Mouse (Mus musculus) embryonic facial prominence, embryonic 10.5 days (tissue): Measurements from ENCODE around the gene Ly6c1. TPM values are rescaled to one million over a fixed set of nuclear protein-coding genes. Genes with fewer than 3 reads are reported as not detected.
A peak's percentile ranks its signal among the peaks of the same experiment; 100 is the strongest.
"Not testable (repeated sequence)": the region's sequence is repeated elsewhere in the genome, so short reads cannot be mapped to it uniquely, and the experiment has no call there.

Source experiments
- DNase-seq: peaks from one replicate; pipeline ENCODE4 v3.0.0-alpha.2; 2017; ENCODE audit warnings: low spot score
- H3K27ac ChIP-seq: fragments of 300-500 bp; sonication (generic); replicated peaks from 2 replicates; pipeline ENCODE4 v1.5.1; 2016; ENCODE audit warnings: mild to moderate bottlenecking
- H3K27me3 ChIP-seq: fragments of 300-500 bp; sonication (generic); replicated peaks from 2 replicates; pipeline ENCODE4 v1.6.1; 2016; ENCODE audit warnings: low read depth, mild to moderate bottlenecking; ENCODE audit not compliant: poor library complexity, severe bottlenecking
- H3K36me3 ChIP-seq: fragments of 300-500 bp; sonication (generic); replicated peaks from 2 replicates; pipeline ENCODE4 v1.6.1; 2016; ENCODE audit warnings: mild to moderate bottlenecking, moderate library complexity
- H3K4me1 ChIP-seq: fragments of 300-500 bp; sonication (generic); 2 replicates; pipeline ENCODE4 v1.6.1; 2016
- H3K4me3 ChIP-seq: fragments of 300-500 bp; sonication (generic); 2 replicates; pipeline ENCODE4 v1.5.1; 2016; ENCODE audit warnings: mild to moderate bottlenecking, moderate library complexity
- H3K9me3 ChIP-seq: fragments of 300-500 bp; sonication (generic); 2 replicates; pipeline ENCODE4 v1.6.1; 2016; ENCODE audit warnings: mild to moderate bottlenecking
- WGBS: fragments of 180-500 bp; shearing (Covaris S2); methylation state at CpG from one replicate; pipeline ENCODE4 v1.1.7; 2016; 5-methylcytosine and 5-hydroxymethylcytosine counted together
- polyA plus RNA-seq: library from polyadenylated mRNA; unstranded; fragments of >200 nt; fragmentation: Nextera tagmentation; extraction: Ambion mirVana; gene quantifications from 2 replicates; pipeline ENCODE4 v1.2.1, GENCODE M21; 2016

The Ly6c1 gene
- polyA plus RNA-seq = 0.60 and 0.72 TPM in 2 replicates

DNA sequence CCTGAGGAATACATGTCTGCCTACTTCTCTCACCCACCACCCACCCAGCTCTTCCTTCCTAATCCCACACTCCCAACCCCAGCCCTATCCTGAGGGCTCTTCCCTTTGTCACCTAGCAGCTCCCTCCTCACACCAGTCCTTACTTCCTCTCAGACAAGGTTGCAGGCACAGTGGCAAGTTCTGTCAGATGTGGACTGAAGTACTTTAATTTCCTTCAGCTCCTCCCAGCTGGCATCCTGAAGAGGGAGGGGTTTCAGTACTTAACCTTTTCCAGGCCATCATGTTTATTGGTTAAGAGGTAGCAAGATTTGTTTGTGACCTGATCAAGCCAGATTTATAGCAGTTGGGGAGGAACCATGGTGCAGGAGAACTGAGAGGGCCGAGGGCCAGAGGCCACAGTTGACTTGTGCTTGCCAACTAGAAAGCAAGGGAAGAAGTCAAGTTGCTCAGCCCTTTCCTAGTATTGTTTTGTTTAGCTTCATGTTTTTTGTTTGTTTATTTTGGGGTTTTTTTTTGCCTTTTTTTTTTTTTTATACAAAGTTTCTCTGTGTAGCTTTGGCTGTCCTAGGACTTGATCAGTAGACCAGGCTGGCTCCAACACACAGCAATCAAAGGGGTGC is at the start of gene Ly6c1:
TSS of gene Ly6c1 (minus strand) at position 189 of the 620 bp plus-strand sequence.
- H3K4me3 ChIP-seq, H3K36me3 ChIP-seq, H3K4me1 ChIP-seq, H3K27me3 ChIP-seq, DNase-seq, H3K9me3 ChIP-seq, H3K27ac ChIP-seq: not testable (repeated sequence)
- WGBS = 75% methylated on average over 1 of the region's 1 CpGs

DNA sequence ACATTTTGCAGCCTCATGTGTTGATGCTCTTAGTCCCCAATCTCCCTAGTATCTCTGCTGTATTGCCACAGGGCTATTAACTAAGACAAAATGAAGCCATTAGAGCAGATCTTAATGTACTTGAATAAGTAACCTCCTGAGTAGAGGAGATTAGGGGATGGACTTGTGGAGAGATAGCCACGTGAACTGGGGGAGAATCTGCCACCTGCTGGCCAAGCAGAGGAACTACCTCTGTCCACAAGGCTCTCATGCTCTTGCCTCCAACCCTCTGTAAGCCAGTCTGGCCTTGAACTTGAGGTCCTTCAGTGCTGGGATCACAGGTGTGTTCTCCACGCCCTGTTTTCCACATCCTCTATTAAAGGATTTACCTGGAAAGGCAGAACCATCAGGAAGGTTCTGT is 39.4 kb upstream of the Ly6c1 start:
- DNase-seq, H3K4me1 ChIP-seq, H3K9me3 ChIP-seq, H3K4me3 ChIP-seq, H3K36me3 ChIP-seq, H3K27me3 ChIP-seq, H3K27ac ChIP-seq: not testable (repeated sequence)
- 11% methylated on average over 2 of the region's 2 CpGs for WGBS

DNA sequence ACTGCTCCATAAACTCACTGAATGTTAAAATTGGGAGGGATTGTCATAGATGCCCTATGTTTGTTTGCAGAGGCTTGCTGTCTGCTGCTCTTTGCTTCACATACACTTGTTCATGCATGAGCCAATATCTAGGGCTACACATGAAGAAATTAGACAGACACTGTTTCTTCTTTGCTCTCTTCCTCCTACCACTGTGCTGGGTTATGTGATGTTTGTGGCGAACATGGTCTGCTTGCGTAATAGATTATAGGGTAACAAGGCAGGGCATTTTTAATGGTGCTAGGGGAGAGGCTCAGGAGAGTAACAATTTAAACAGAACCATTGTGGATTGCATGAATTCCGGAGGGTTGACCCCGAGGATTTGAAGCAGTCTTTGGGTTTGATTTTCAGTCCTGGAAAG is 21.3 kb upstream of the Ly6c1 start:
- Histone ChIP-seq H3K9me3 (no peaks in the 10 kb centered on the region), H3K36me3 (no peaks in the 10 kb centered on the region), H3K4me3 (no peak overlapping the region), H3K4me1 (no peaks in the 10 kb centered on the region), H3K27me3 (no peaks in the 10 kb centered on the region), H3K27ac (no peak overlapping the region)
- 88% methylated on average over 4 of the region's 4 CpGs for WGBS
- no peak for DNase-seq

DNA sequence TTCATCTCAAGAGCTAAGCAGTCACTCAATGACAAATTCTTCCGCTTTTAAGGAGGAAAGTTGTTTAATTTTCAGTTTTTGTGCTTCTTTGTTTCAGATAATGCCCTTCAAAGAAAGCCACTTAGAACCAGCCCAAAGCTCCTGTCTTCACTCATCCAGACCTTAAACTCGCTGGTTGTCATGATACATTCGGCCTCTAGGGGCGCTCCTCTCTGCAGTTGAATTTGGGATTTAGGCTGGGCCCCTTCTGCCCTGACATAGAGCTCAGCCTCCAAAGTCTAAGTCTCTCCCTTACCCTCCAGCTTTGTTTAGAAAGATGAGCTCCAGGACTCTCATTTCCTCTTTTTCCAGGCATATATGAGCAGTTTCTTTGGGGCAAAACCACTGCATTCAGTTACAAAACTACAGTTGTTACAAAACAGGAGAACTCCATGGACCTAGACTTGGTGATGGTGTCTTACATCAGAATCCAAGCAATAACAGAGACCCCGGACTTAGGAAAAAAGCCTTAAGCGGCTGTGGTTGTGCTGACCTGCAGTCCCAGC is 13.5 kb upstream of the Ly6c1 start:
- not testable (repeated sequence) for H3K36me3 ChIP-seq, H3K27me3 ChIP-seq, H3K4me3 ChIP-seq, H3K4me1 ChIP-seq, H3K27ac ChIP-seq, H3K9me3 ChIP-seq
- 35% methylated on average over 6 of the region's 6 CpGs for WGBS
- DNase-seq = peak; percentile 66

DNA sequence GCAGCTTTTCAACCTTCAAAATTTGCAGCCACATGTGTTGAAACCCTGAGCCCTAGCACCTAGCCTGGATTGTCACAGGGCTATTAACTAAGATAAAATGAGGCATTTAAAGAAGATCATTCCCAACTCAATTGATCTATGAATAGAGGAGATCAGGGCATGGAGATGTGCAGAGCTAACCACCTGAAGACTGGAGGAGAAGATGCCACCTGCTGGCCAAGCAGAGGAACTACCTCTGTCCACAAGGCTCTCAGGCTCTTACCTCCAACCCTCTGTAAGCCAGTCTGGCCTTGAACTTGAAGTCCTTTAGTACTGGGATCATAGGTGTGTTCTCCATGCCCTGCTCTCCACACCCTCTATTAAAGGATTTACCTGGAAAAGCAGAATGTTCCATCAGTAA is 11.9 kb upstream of the Ly6c1 start:
- DNase-seq = peak; percentile 26
- H3K4me1 ChIP-seq = no peaks in the 10 kb centered on the region
- H3K9me3 ChIP-seq = no peaks in the 10 kb centered on the region
- no peaks in the 10 kb centered on the region for H3K27me3 ChIP-seq
- H3K4me3 ChIP-seq = no peak overlapping the region
- H3K27ac ChIP-seq = no peak overlapping the region
- H3K36me3 ChIP-seq = no peaks in the 10 kb centered on the region

DNA sequence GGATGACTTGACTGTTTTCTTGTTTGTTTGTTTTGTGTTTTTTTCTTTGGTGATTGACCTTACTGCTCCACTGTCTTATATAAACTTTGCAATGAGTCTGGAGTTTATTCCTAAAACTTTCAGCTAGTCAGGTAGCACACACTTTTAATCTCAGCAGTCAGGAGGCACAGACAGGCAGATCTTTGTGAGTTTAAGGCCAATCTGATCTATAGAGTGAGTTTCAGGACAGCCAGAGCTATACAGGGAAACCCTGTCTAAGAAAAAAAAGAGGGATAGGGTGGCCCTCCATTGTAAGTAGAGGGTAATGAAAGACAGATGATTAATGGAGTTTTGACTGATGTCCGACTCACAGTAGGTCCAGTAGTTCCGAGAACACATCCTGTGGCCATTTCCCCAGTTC is 7.4 kb upstream of the Ly6c1 start:
- WGBS = 82% methylated on average over 2 of the region's 2 CpGs
- no peak overlapping the region for H3K4me3 ChIP-seq
- H3K27ac ChIP-seq = no peak overlapping the region
- no peaks in the 10 kb centered on the region for H3K27me3 ChIP-seq
- H3K36me3 ChIP-seq = no peaks in the 10 kb centered on the region
- DNase-seq = no peak
- 0 out of 2 replicates have a peak, but pooled peaks cover 3% of the 10 kb centered on the region for H3K4me1 ChIP-seq
- H3K9me3 ChIP-seq = no peaks in the 10 kb centered on the region

DNA sequence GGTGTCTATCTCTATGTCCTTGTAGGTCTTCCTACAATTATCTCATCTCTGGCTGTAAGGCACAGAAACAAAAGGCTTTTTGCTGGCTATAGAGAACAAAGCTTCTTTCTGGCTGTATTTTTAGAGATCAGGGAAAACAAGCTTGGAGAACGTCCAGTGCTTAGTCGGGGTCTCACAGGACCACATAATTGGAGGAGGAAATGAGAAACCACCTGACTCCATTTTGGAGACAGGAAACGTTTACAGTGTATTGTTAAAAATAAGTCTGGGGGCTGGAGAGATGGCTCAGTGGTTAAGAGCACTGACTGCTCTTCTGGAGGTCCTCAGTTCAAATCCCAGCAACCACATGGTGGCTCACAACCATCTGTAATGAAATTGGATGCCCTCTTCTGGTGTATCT is 6.8 kb upstream of the Ly6c1 start:
- H3K9me3 ChIP-seq, DNase-seq, H3K27ac ChIP-seq, H3K4me3 ChIP-seq, H3K36me3 ChIP-seq, H3K27me3 ChIP-seq, H3K4me1 ChIP-seq: not testable (repeated sequence)
- WGBS = 30% methylated on average over 3 of the region's 3 CpGs

DNA sequence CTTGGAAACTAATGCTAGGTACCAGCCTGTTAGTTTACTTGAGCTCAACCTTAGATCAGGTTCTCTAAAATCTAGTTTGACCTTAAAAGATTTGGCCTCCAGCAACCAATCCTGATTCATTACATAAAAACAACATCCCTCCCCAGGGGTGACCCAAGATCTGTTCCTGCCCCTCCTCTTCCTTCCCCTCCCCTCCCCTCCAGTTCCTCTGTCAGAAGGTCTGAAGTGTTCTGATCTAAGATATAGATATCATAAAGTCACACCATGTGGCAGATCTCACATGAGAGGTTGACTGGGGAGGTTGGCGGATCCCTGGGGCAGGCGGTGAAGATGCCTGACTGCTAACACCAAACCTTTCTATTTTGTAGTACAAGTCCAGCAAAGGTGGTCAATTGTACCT is 3.8 kb upstream of the Ly6c1 start:
- H3K9me3 ChIP-seq, H3K36me3 ChIP-seq, H3K4me1 ChIP-seq, DNase-seq, H3K27me3 ChIP-seq, H3K4me3 ChIP-seq, H3K27ac ChIP-seq: not testable (repeated sequence)
- WGBS = 93% methylated on average over 2 of the region's 2 CpGs

DNA sequence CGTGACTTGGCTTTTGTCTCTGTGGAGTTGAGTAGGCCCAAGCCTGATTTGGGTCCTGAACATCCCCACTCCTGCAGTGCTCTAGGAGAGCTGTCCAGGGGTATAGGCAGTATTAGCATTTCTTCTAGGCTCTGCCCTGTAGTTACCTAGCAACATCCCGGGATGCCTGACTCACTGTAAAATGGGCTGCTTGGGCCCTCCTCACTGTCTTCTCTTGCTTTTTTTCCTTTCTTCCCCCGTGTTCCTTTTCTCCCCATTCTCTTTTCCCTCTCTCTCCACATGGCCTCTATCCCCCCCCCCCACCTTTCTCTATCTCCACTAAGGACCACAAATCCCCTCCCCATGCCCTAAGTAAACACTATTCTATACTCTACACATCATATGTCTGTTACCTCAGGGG is 2.5 kb upstream of the Ly6c1 start:
- H3K36me3 ChIP-seq, H3K4me1 ChIP-seq, H3K4me3 ChIP-seq, H3K27ac ChIP-seq, H3K27me3 ChIP-seq, DNase-seq, H3K9me3 ChIP-seq: not testable (repeated sequence)
- WGBS = 62% methylated on average over 3 of the region's 3 CpGs

DNA sequence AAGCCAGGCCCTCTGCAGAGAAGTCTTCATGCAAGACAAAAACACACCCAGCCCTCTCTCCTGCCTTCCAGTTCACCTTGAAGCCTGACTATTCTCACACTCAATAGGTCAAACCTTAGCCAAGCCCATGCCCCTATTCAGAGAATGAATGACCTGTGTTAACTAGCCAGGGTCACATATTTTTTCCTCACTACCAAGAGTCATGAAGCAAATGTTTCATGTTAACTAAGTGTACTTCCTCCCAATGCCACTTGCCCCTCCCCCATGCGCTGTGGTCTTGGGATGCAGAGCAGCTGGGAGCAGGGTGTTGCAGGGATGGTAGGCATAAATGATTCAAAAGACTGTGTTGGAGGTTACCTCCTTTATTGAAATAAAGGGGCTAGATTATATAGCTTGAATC is 2.0 kb upstream of the Ly6c1 start:
- H3K4me3 ChIP-seq, H3K27ac ChIP-seq, H3K36me3 ChIP-seq, H3K9me3 ChIP-seq, DNase-seq, H3K4me1 ChIP-seq, H3K27me3 ChIP-seq: not testable (repeated sequence)
- 78% methylated on average over 1 of the region's 1 CpGs for WGBS

DNA sequence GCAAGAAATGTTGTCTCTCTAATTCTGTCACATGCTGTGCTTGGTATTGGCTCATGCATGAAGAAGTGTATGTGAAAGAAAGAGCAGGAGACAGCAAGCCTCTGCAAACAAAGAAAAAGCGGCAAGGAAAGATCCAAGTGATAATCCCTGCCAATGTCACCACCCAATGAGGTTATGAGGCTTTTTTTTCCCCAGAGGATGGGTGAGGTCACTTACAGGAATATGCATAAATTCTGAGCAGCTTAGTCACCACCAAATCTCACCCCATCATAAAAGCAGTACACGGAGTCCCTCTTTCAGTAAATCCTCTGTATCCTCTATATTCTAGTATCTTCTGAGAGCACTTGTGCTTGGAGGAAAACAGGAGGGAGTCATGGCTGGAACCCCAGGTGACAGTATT is 1.2 kb upstream of the Ly6c1 start:
- not testable (repeated sequence) for H3K9me3 ChIP-seq, H3K27me3 ChIP-seq, DNase-seq, H3K4me1 ChIP-seq, H3K36me3 ChIP-seq, H3K27ac ChIP-seq, H3K4me3 ChIP-seq
- 85% methylated on average over 2 of the region's 2 CpGs for WGBS

DNA sequence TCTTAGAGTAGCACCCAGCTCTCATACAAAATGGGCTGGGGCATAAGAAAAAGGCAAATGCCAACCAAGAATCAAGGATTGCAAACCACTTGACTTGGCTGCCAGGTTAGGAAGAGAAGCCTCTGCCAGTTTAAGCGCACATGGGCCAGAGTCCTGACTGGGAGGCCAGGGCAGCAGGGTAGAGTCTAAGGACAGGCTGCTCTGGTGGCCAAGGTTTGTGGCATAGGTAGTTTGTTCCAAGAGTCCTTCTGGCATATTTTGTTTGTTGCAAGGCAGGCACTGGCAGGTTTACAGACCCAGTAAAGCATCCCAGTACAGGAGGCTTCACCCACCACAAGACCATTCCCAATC is 685 bp downstream of the Ly6c1 start:
- H3K36me3 ChIP-seq, H3K27ac ChIP-seq, H3K4me1 ChIP-seq, DNase-seq, H3K4me3 ChIP-seq, H3K9me3 ChIP-seq, H3K27me3 ChIP-seq: not testable (repeated sequence)
- WGBS = 97% methylated on average over 1 of the region's 1 CpGs

DNA sequence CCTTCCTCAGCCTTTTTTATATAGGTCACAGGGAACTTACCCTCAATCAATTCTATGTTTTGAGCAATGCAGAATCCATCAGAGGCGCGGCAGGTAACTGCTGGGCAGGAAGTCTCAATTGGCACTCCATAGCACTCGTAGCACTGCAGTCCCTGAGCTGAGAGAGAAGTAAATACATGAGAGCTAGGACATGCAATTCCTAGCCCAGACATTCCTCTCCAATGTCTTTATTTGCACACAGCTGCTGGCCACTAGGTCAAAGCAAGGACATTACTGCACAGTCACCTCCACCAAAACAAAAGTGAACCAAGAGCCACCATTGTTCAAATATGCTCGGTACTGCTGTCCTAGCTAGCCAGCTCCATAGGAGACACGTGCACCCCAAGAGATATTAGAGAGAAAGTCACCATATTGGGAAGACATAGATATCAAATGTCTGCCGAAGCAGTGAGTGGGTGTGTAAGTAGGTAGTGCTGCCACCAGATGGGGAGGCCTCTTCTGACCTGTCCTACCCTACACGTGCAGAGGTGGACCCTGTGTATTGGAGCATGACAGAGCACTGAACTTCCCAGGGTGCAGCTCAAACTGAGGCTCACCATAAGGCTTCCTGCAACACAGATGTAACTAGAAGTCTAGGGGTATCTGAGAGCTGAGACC is 1.2 kb downstream of the Ly6c1 start:
- WGBS = 80% methylated on average over 5 of the region's 7 CpGs
- H3K4me1 ChIP-seq, H3K4me3 ChIP-seq: not testable (repeated sequence)

More for the DNA sequence above, 1.2 kb downstream of the Ly6c1 start:
- H3K36me3 ChIP-seq, H3K27me3 ChIP-seq, H3K9me3 ChIP-seq, DNase-seq, H3K27ac ChIP-seq: not testable (repeated sequence)
